8 mouse cellular contexts compared by ENCODE assay signal in the genomic region with DNA sequence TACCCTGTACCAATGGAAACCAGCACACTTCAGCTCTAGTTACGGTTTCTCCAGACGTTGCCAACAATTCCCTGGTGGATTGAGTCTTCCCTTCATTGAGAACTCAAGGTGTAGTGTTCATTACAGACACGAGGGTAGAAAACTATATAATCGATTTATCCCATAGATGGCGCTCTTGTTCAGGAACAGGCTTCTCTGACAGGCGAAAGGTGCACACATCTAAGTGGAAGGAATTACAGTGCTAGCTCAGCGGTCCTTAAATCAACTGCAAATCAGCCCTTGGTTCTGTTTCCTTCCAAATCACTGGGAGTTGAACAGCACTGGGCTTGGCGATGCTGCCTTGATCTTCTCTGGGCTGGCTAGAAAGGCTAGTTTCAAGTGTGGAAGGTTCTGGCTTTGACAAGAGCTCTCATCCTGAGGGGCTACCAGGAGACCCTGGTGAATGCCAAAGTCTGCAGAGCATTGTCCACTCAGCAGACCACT.
DNase-seq lines count a peak whose midpoint lies in the region; ATAC-seq and TF ChIP-seq lines count a peak whose summit lies in the region.

No protein-coding gene starts in this region.

- no peak overlapping the region for H3K4me2 ChIP-seq in forebrain, postnatal 0 days (ENCODE audit: low read depth)

- H3K9me3 ChIP-seq in forebrain, postnatal 0 days (ENCODE audit: low read length), result no peaks in the 10 kb centered on the region

- peak; percentile 86 for ATAC-seq in forebrain, postnatal 0 days

- H3K4me1 ChIP-seq in forebrain, postnatal 0 days (ENCODE audit: insufficient read depth), result 0 out of 2 replicates have a peak, but pooled peaks cover 3% of the 10 kb centered on the region

- no peak overlapping the region for H3K9ac ChIP-seq in forebrain, postnatal 0 days

- no peak overlapping the region for H3K4me3 ChIP-seq in forebrain, postnatal 0 days (ENCODE audit: low read depth, low read length)

- DNase-seq in gastrocnemius, adult 18-20 months (ENCODE audit: low spot score), result peak; percentile 19
- DNase-seq in gastrocnemius, postnatal 36 days, result no peak
- peak; percentile 4 for DNase-seq in cerebellum, adult 11 months
- peak; percentile 75 for DNase-seq in forebrain, postnatal 0 days
- peak; percentile 9 for DNase-seq in kidney, adult 18-20 months
- peak; percentile 1 for DNase-seq in left cerebral cortex, postnatal 4 days
- peak; percentile 22 for DNase-seq in neural tube, embryonic 10.5 days (ENCODE audit: extremely low spot score, low spot score)
- DNase-seq in ovary, adult 18-20 months (ENCODE audit: low spot score), result no peak

- H3K27ac ChIP-seq in forebrain, postnatal 0 days (ENCODE audit: low read depth, low read length), result no peak overlapping the region

- peak; percentile 82 for TF ChIP-seq CTCF in forebrain, postnatal 0 days (IDR thresholded peaks at IDR 0.05; ENCODE audit: low read depth)

- no peaks in the 10 kb centered on the region for H3K36me3 ChIP-seq in forebrain, postnatal 0 days (ENCODE audit: insufficient read depth)

- 5% methylated on average over 8 of the region's 8 CpGs for whole genome bisulfite sequencing in forebrain, postnatal 0 days

- H3K27me3 ChIP-seq in forebrain, postnatal 0 days (ENCODE audit: insufficient read depth, low read length), result no peaks in the 10 kb centered on the region

- intact Hi-C loops in gastrocnemius, postnatal 36 days (cut with DNase I), result loop anchor here (5.0 to 10.0 kb wide), 2 partner anchors 375 to 717 kb away; no protein-coding TSS in a partner anchor
- intact Hi-C loops in left cerebral cortex, postnatal 4 days (cut with DNase I), result no loop called here

Comparison
In these comparisons a context has a peak if more than half of its experiments do, and no peak if none do; other contexts are left out.
1. DNase-seq: peak in gastrocnemius, adult 18-20 months (single experiment), cerebellum, adult 11 months (single experiment), forebrain, postnatal 0 days (single experiment), kidney, adult 18-20 months (single experiment), left cerebral cortex, postnatal 4 days (single experiment) and neural tube, embryonic 10.5 days (single experiment); none in gastrocnemius, postnatal 36 days (0 of 2) and ovary, adult 18-20 months (single experiment).